Mouse (Mus musculus): ENCODE data around the gene Oat. TPM values are rescaled to one million over a fixed set of nuclear protein-coding genes. Genes with fewer than 3 reads are reported as not detected.

The Oat gene
- polyA plus RNA-seq (2015; fragmentation: Nextera tagmentation; extraction: Ambion mirVana): 172 and 186 TPM in 2 replicates

GRCm38 (mm10) chr7:132576116-132576650, at the start of gene Oat:
Gene Oat (minus strand): TSS chr7:132576398.
- Histone ChIP-seq H3K9ac (replicated peaks; ENCODE audit: low read length) (peak within 1 kb of the TSS; percentile 90), H3K4me3 (ENCODE audit: low read length) (peak within 1 kb of the TSS; percentile 82), H3K36me3 (ENCODE audit: insufficient read depth, low read length) (no peaks in the 10 kb centered on the region), H3K4me1 (ENCODE audit: insufficient read depth, low read length) (peaks cover 37% of the 10 kb centered on the region), H3K27me3 (ENCODE audit: insufficient read depth, low read length) (peaks cover 3% of the 10 kb centered on the region; the same call in 1 of the 2 replicates), H3K4me2 (replicated peaks; ENCODE audit: low read depth, low read length) (peak within 1 kb of the TSS; percentile 77), H3K9me3 (ENCODE audit: low read length) (no peaks in the 10 kb centered on the region), H3K27ac (ENCODE audit: low read length) (peak within 1 kb of the TSS; percentile 95)
- WGBS: under 1% methylated on average over 49 of the region's 49 CpGs
- ATAC-seq (ENCODE audit: low FRiP score, low TSS enrichment): peak; percentile 98

DNA sequence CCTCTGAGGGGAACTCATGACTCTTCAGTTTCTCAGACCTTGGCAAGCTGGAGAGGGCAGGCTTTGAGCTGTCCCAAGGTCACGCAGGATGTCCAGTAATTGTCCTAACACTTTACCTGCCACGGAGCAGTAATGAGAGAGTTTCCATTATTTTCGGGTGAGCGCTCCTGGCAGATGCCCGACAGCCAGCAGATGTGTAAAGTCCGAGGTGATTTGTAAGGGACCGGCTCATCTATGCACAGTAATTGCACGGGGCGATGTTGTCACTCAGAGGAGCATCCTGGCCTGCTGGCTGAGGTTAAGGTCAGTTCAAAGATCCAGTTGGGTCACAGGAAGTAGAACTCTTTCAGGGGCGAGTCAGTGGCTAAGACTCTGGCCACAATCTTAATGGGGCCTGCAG, 48.0 kb upstream of the Oat start:
- no peak overlapping the region for H3K27ac ChIP-seq (ENCODE audit: low read length)
- no peaks in the 10 kb centered on the region for H3K27me3 ChIP-seq (ENCODE audit: insufficient read depth, low read length)
- H3K36me3 ChIP-seq (ENCODE audit: insufficient read depth, low read length): no peaks in the 10 kb centered on the region
- no peak overlapping the region for H3K4me3 ChIP-seq (ENCODE audit: low read length)
- H3K9me3 ChIP-seq (ENCODE audit: low read length): no peaks in the 10 kb centered on the region
- no peak overlapping the region for H3K4me2 ChIP-seq (replicated peaks; ENCODE audit: low read depth, low read length)
- H3K4me1 ChIP-seq (ENCODE audit: insufficient read depth, low read length): no peaks in the 10 kb centered on the region
- 32% methylated on average over 10 of the region's 10 CpGs for WGBS
- no peak overlapping the region for H3K9ac ChIP-seq (replicated peaks; ENCODE audit: low read length)
- ATAC-seq (ENCODE audit: low FRiP score, low TSS enrichment): no peak

GRCm38 (mm10) chr7:132619975-132620918, 44.0 kb upstream of the Oat start:
- H3K36me3 ChIP-seq (ENCODE audit: insufficient read depth, low read length): no peaks in the 10 kb centered on the region
- H3K4me1 ChIP-seq (ENCODE audit: insufficient read depth, low read length): peaks cover 5% of the 10 kb centered on the region
- no peaks in the 10 kb centered on the region for H3K9me3 ChIP-seq (ENCODE audit: low read length)
- H3K27ac ChIP-seq (ENCODE audit: low read length): no peak overlapping the region
- no peak overlapping the region for H3K4me2 ChIP-seq (replicated peaks; ENCODE audit: low read depth, low read length)
- WGBS: 87% methylated on average over 15 of the region's 15 CpGs
- H3K27me3 ChIP-seq (ENCODE audit: insufficient read depth, low read length): no peaks in the 10 kb centered on the region
- no peak for ATAC-seq (ENCODE audit: low FRiP score, low TSS enrichment)
- no peak overlapping the region for H3K9ac ChIP-seq (replicated peaks; ENCODE audit: low read length)
- no peak overlapping the region for H3K4me3 ChIP-seq (ENCODE audit: low read length)

GRCm38 (mm10) chr7:132619549-132619948, 43.4 kb upstream of the Oat start:
- 88% methylated on average over 8 of the region's 8 CpGs for WGBS
- ATAC-seq (ENCODE audit: low FRiP score, low TSS enrichment): no peak

DNA sequence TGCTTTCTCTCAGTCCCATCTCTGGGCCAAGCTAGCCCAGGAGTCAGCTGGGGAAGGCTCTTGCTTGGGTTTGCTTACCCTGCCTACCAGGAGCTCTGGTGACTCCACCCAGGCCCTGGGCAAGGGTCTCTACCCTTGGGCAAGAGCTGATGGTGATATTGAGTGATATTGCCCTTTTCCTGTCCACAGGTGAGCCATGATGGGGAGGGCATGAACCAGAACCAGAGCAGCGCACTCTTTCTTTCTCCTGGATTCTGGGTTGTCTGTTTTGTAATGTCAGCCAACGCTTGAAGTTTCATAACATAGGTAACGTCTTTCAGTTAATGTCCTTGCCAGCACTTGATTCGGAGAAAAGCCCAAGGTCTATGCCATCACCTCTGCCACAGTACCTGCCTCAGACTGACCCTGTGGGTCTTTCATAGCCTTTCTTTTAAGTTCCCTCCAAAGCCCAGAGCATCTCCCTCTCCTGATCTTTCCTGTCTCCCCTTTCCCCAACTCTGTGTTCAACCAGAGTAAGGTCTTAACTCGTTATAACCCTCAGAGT, 40.9 kb upstream of the Oat start:
- ATAC-seq (ENCODE audit: low FRiP score, low TSS enrichment): no peak
- no peaks in the 10 kb centered on the region for H3K27me3 ChIP-seq (ENCODE audit: insufficient read depth, low read length)
- H3K4me3 ChIP-seq (ENCODE audit: low read length): no peak overlapping the region
- H3K9ac ChIP-seq (replicated peaks; ENCODE audit: low read length): no peak overlapping the region
- WGBS: 87% methylated on average over 5 of the region's 5 CpGs
- H3K36me3 ChIP-seq (ENCODE audit: insufficient read depth, low read length): no peaks in the 10 kb centered on the region
- no peak overlapping the region for H3K4me2 ChIP-seq (replicated peaks; ENCODE audit: low read depth, low read length)
- H3K27ac ChIP-seq (ENCODE audit: low read length): no peak overlapping the region
- no peaks in the 10 kb centered on the region for H3K9me3 ChIP-seq (ENCODE audit: low read length)
- peaks cover 8% of the 10 kb centered on the region for H3K4me1 ChIP-seq (ENCODE audit: insufficient read depth, low read length)

More at GRCm38 (mm10) chr7:132619549-132619948, 43.4 kb upstream of the Oat start:
- Histone ChIP-seq H3K4me2 (replicated peaks; ENCODE audit: low read depth, low read length) (no peak overlapping the region), H3K4me3 (ENCODE audit: low read length) (no peak overlapping the region), H3K9ac (replicated peaks; ENCODE audit: low read length) (no peak overlapping the region), H3K36me3 (ENCODE audit: insufficient read depth, low read length) (no peaks in the 10 kb centered on the region), H3K27me3 (ENCODE audit: insufficient read depth, low read length) (no peaks in the 10 kb centered on the region), H3K9me3 (ENCODE audit: low read length) (no peaks in the 10 kb centered on the region), H3K27ac (ENCODE audit: low read length) (no peak overlapping the region), H3K4me1 (ENCODE audit: insufficient read depth, low read length) (peaks cover 8% of the 10 kb centered on the region)

DNA sequence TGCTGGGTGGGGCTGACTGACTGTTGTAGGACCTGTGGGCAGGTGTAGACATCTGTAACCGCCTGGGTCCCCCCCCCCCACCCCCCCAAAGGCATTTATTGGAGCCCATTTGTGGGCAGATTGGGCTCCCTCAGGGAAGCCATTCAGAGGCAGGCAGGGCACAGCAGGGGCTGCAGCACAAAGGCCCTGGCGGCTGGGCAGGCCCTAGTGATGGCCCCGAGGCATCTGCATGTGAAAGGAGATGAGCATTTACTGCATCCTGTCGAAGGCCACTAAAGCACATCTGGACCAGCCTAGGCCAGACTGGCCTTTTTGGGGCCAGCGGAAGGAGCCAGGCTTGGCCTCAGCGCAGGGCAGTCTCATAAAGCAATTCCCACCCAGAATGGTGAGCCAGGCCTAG, 40.2 kb upstream of the Oat start:
- Histone ChIP-seq H3K36me3 (ENCODE audit: insufficient read depth, low read length) (no peaks in the 10 kb centered on the region), H3K9me3 (ENCODE audit: low read length) (no peaks in the 10 kb centered on the region)
- 48% methylated on average over 6 of the region's 6 CpGs for WGBS

DNA sequence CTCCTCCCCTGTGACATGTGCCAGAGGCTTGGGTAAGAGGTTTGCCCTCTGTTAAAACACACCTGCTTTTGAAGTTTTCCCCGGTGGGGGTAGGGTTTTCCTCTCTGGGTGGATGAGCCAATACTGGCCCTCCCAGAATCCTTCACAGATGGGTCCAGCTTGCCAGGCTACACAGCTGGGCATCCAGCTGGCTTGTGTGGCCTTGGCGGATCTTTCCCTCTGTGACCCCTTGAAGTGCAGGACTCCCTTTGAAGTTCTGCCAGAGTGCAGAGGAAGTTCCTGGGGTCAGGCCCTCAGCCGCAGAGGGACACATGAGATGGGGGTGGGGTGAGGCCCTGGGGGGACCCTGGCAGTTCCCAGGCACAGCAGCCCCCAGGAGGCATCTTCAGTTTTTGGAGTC, 39.1 kb upstream of the Oat start:
- H3K4me1 ChIP-seq (ENCODE audit: insufficient read depth, low read length): peaks cover 8% of the 10 kb centered on the region
- WGBS: 12% methylated on average over 3 of the region's 3 CpGs
- H3K27ac ChIP-seq (ENCODE audit: low read length): no peak overlapping the region
- ATAC-seq (ENCODE audit: low FRiP score, low TSS enrichment): no peak
- no peaks in the 10 kb centered on the region for H3K36me3 ChIP-seq (ENCODE audit: insufficient read depth, low read length)
- H3K4me3 ChIP-seq (ENCODE audit: low read length): no peak overlapping the region
- no peak overlapping the region for H3K4me2 ChIP-seq (replicated peaks; ENCODE audit: low read depth, low read length)
- H3K9me3 ChIP-seq (ENCODE audit: low read length): no peaks in the 10 kb centered on the region
- no peak overlapping the region for H3K9ac ChIP-seq (replicated peaks; ENCODE audit: low read length)
- H3K27me3 ChIP-seq (ENCODE audit: insufficient read depth, low read length): no peaks in the 10 kb centered on the region

More for the DNA sequence above, 40.2 kb upstream of the Oat start:
- ATAC-seq (ENCODE audit: low FRiP score, low TSS enrichment): no peak
- H3K9ac ChIP-seq (replicated peaks; ENCODE audit: low read length): no peak overlapping the region
- H3K27ac ChIP-seq (ENCODE audit: low read length): no peak overlapping the region
- H3K4me3 ChIP-seq (ENCODE audit: low read length): no peak overlapping the region
- H3K4me1 ChIP-seq (ENCODE audit: insufficient read depth, low read length): peaks cover 8% of the 10 kb centered on the region
- H3K27me3 ChIP-seq (ENCODE audit: insufficient read depth, low read length): no peaks in the 10 kb centered on the region
- H3K4me2 ChIP-seq (replicated peaks; ENCODE audit: low read depth, low read length): no peak overlapping the region

GRCm38 (mm10) chr7:132611530-132611929, 35.3 kb upstream of the Oat start:
- no peak for ATAC-seq (ENCODE audit: low FRiP score, low TSS enrichment)
- WGBS: 94% methylated on average over 8 of the region's 8 CpGs
- Histone ChIP-seq H3K9ac (replicated peaks; ENCODE audit: low read length) (no peak overlapping the region), H3K27me3 (ENCODE audit: insufficient read depth, low read length) (0 out of 2 replicates have a peak, but pooled peaks cover under 1% of the 10 kb centered on the region), H3K9me3 (ENCODE audit: low read length) (no peaks in the 10 kb centered on the region), H3K4me1 (ENCODE audit: insufficient read depth, low read length) (peaks cover 12% of the 10 kb centered on the region), H3K27ac (ENCODE audit: low read length) (no peak overlapping the region), H3K4me3 (ENCODE audit: low read length) (no peak overlapping the region), H3K4me2 (replicated peaks; ENCODE audit: low read depth, low read length) (no peak overlapping the region), H3K36me3 (ENCODE audit: insufficient read depth, low read length) (no peaks in the 10 kb centered on the region)

- Histone ChIP-seq H3K4me1 (ENCODE audit: insufficient read depth, low read length) (peaks cover 12% of the 10 kb centered on the region), H3K27me3 (ENCODE audit: insufficient read depth, low read length) (0 out of 2 replicates have a peak, but pooled peaks cover 5% of the 10 kb centered on the region), H3K36me3 (ENCODE audit: insufficient read depth, low read length) (no peaks in the 10 kb centered on the region), H3K4me3 (ENCODE audit: low read length) (peak within 1 kb of the TSS; percentile 67), H3K27ac (ENCODE audit: low read length) (no peak within 1 kb of the TSS), H3K9ac (replicated peaks; ENCODE audit: low read length) (peak within 1 kb of the TSS; percentile 73), H3K4me2 (replicated peaks; ENCODE audit: low read depth, low read length) (peak within 1 kb of the TSS; percentile 70), H3K9me3 (ENCODE audit: low read length) (no peaks in the 10 kb centered on the region)
- peak; percentile 87 for ATAC-seq (ENCODE audit: low FRiP score, low TSS enrichment)
- WGBS: 7% methylated on average over 44 of the region's 44 CpGs
Observed at GRCm38 (mm10) chr7:132610468-132611318, 34.5 kb upstream of the Oat start, which contains the start of gene Lhpp. Gene Lhpp (plus strand): TSS chr7:132610638.

All from kidney, embryonic 16.5 days (tissue).